Mouse (Mus musculus) ovary, postnatal 10 days (tissue): ENCODE measurements around the gene Map6.
"Not testable (repeated sequence)": the region's sequence is repeated elsewhere in the genome, so short reads cannot be mapped to it uniquely, and the experiment has no call there.

Experiments
- DNase-seq: peaks from one replicate; pipeline ENCODE4 v3.0.0; 2022; ENCODE audit warnings: low spot score

Map6 gene

DNA sequence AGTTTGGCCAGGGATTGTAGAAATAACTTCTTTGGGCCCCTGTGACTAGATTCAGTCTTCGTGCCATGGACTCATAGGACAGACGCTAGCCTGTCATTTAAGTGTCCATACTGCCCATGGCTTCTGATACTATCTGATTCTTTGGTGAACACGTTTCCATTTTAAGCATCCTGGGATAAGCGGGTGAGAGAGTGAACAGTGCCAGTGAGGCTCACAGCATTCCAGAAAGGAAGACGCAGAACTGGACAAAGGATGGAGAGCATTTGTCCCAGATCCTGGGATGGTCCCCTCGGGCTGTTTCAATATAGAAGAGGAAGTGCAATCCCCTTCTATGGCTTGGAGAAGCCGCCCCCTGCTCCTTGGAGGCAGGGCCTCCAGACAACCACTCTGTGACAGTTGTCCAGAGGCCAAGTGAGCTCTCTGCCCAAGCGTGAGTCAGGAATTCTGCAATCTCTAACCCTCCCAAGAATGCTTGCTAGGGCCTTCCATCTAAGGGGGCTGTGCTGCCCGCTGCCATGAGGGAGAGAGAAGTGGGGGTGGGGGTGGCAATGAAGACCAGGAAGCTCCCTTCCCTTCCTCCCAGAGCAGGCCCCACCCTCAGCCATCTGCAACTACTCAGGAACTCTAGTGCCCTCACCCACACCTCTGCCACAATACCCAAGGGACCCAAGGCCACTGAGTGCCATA is 89.1 kb downstream of the Map6 start:
- DNase-seq: no peak

DNA sequence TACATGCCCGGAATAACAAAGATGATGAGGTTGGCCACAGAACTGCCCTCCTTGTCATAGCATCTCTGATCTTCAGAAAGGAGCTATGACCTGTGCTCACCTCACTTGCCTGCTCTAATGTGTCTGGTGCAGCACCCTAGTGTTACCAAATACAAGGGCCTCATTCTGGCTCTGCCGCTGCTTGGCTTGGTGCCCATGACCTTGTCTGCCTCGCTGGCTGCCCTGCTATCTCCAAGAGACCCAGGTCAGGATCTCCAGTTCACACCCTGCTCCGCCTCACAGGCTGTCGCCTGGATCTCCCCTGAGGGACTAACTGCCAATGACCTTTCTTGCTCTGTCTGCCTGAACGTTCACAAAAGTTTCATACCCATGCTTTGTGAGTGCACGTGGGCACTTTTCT is 90.0 kb downstream of the Map6 start:
- no peak for DNase-seq

DNA sequence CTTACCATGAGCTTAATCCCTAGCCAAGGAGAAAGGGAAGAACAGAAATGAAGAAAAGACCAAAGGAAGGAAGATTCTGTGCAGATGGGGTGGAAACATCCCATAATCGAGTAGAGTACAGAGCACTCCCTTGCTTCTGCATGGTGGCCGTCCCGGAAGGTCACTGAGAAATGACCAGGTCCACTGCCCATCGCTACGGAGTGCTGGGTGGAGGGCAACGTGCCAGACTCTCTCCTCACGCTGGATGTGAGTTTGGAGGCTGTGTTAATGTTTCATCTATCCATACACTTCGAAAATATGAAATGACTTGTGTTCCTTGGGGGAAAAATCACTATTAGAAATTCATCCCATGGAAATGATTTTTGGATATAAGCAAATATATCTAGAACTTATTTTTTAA is 91.1 kb downstream of the Map6 start:
- no peak for DNase-seq

DNA sequence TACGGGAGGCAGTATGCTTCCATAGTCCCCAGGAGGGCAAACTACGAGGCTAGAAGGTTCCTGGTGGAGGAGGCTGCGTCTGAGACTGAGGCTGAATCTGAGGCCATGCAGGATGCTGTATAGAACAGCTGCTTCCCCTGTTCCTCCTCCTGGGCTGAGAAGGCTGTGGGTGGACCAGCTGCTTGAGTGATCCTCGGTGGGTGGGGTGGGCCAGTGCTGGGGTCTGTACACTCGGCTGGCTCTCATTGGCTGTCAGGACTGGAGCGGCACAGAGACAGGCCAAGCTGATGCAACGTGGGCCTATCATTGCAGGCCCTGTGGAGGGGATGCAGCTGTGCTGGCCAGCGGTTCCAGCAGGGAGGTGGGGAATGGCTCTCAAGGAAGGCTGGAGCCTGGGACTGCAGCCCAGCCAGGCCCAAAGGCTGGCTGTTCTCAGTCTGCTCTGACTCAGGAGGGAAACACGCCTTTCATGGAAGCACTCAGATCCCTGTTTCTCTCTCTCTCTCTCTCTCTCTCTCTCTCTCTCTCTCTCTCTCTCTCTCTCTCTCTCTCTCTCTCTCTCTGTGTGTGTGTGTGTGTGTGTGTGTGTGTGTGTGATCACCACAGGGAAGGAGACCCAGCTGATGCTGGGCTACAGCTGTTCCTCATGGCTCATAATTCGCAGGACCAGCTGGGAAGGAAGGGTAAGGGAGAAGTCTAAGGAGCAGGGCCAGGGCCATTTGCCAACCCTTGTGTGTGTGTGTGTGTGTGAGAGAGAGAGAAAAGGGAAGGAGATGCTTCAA is 93.0 kb downstream of the Map6 start:
- DNase-seq: peak; percentile 48

DNA sequence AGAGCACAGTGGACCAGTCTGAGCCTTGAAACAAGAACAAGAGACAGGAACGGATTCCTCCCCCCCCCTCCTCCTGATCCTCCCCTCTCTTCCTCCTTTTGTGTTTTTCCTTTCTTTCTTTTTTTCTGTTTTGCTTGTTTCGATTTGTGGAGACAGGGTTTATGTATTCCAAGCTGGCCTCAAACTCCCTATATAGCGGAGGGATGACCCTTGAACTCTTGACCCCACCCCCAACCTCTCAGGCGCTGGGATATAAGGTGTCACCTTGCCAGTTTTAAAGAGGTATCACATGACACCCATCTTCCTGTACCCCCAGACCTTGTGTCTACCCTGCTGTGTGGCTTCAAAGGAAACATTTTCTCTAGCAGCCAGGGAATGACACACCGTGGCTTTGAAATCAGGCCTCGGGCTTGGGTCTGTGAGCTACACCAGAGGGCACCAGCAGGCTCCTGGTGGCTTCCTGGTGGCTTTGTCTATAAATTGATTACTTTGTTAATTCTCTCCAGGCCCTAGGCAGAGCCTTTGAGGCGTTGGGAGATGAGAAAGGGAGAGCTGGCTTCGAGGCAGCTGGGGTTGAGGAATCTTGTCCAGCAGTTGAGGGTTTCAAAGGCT is 93.7 kb downstream of the Map6 start:
- no peak for DNase-seq

DNA sequence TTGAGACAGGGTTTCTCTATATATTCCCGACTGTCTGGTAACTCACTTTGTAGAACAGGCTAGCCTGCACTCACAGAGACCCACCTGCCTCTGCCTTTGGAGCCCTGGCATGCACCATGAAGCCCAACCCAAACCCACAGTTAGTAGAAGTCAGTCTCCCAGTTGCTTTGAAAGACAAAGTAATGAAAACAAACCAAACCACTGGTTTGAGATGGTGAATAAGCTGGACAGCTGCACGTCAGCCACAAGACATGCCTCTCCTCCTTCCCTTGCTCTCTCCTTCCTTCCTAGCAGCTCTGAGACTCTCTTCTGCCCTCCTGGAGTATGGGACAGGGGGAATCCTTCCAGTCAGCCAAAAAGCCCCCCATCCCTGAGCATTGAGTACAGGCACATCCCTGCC is 94.9 kb downstream of the Map6 start:
- no peak for DNase-seq

DNA sequence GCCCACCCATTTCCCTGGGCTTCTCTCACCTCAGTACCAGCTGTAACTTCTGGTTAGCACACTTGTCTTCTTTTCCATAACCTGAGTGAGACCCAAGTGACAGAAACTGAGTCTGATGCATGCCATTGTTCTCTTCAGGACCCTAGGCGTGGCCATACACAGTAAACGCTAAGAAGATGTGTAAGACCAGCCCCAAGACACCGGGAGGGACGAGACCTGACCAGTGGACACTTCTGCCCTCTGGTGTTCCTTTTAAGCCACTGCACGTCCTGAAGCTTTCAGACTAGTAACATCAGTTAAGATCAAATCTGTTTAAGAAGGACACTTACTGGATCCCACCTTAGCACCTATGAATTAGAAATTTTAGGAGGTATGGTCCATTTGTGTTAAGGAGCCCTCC is 97.8 kb downstream of the Map6 start:
- no peak for DNase-seq

DNA sequence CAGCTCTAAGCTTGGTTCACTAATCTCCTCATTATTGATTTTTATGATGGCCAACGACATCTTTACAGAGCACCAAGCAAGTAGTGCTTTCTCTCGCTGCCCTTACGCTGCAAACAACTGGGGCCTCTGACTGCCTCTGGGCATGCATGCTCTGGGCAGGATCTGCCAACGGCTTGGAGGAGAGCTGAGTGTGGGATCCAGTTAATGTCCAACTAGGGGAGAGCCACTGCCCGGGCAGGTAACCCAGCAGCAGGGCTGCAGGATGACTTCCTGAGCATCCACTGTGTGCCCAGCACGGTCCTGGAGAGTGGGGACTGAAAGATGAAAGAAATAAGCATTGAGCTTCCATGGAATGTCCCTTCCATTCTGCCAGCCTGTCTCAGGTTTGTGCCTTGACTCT is 99.5 kb downstream of the Map6 start:
- no peak for DNase-seq

DNA sequence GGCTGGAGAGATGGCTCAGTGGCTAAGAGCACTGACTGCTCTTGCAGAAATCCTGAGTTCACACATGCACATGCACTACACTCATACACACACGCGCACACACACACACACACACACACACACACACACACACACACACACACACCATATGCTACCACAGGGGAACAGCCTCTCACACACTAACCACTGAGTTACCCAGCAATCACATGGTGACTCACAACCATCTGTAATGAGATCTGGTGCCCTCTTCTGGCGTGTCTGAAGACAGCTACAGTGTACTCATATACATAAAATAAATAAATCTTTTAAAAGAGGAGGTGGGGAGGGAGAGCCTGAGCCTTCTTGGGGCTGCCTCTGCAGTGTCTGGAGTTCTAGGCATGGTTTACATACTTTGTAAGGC is 107.1 kb downstream of the Map6 start:
- not testable (repeated sequence) for DNase-seq

DNA sequence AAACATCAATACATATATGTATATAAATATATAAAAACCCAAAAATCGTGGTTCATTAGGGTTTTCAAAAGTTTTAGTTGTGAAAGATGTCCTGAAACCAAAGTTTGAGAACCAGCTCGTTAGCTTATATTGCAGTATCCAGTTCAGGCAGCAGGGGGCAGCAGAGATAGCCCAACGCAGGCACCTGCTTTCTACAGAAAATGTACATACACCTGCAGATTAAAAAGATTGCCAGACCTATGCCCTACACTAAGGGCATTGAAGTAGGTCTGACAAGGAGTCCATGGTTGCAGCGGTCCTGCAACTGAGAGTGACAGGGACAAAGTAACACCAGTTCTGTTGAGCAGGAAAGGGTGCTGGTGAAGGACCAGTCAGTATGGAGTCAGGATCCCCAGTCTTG is 108.2 kb downstream of the Map6 start:
- peak; percentile 67 for DNase-seq

DNA sequence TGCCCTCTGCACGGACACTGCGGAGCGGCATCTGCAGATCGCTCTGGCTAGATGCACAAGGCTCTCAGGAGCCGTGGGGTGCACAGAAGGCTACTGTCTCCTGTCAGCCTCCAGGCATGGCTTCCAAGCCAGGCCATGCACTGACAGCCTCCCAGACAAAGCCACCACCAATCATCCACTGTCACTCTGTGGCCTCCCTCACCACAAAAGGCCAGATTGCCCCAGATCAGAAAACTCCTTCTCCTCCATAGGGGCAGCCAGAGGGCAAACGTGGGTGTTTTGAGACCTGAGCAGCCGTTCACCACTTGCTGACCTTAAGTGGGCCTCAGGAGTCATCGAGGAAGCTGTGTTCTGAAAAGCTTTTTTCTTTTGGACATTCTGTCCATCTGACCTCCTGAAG is 111.6 kb downstream of the Map6 start:
- DNase-seq: no peak

DNA sequence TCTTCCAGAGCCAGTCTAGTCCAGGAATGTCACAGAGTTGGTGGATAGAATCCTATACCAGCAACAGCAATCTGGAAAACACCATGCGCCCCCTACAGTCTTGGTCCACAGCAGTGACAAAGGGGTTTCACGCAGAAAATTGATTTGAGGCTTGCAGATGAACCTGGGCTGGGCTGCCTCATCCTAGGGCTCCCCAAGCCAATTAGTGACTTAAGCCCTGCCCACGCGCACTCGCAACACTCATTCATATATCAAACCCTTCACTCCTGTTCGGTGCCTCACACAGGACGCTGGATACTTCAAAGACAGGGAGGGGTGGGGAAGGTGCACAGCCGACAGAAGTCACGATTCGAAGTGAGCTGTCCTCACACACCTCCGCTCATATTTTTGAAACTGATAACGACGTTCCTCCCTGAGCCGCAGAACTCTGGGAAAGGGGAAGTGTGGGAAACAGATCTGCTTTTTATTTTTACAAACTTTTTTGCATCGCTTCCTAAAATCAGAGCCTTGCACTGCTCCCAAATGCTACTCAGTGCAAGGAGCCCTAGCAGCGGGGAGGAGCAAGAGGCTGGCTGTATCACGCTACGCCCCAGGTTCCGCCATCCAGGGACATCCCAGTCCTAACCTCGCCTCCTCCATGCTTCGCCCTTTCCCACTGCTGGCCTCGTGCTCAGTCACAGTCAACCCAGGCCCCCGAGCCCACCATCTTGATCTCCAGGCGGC is 113.4 kb downstream of the Map6 start:
- no peak for DNase-seq

DNA sequence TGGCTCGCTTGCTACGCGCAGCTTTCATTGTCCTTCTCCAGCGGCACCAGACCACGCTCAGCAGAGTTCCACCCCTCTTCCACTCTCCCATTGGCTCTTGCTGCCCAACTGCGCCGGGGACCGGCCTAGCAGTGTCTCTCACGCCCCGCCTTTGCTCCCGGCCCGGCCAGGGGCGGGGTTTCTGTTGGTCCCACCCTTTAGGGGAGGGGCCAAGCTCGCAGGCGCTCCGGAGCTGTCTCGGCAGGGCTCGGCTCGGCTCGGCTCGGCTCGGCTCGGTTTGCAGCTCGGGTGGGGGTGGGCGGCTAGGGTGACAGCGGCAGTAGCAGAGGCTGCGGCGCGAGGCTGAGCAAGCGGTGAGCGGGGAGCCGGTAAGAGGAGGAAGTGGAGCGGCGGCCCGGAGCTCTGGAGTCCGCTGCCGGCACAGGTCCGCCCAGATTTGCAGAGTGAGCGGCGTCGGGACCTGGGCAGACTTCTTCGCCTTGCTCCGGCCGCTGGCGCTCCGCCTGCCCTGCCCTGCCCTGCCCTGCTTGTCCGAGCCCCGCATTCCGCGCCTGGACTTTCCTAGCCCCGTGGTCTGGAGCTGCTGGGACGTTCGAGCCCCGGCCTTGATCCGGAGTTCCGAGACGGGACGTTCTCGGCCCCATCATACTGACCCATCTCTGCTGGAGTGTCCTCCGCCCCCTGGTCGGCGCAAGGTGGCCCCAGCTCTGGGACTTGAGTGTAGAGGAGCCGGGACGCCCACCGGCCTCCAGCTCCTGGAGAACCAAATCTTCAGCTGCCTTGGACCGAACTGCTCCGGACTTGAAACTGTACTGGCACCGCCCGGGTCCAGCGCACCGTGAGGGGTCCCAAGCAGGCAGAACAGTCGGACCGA is 114.2 kb downstream of the Map6 start, which contains the start of gene Gdpd5:
Gdpd5 (plus strand) TSS at position 201 of the 874 bp plus-strand sequence.
- peak; percentile 99 for DNase-seq

DNA sequence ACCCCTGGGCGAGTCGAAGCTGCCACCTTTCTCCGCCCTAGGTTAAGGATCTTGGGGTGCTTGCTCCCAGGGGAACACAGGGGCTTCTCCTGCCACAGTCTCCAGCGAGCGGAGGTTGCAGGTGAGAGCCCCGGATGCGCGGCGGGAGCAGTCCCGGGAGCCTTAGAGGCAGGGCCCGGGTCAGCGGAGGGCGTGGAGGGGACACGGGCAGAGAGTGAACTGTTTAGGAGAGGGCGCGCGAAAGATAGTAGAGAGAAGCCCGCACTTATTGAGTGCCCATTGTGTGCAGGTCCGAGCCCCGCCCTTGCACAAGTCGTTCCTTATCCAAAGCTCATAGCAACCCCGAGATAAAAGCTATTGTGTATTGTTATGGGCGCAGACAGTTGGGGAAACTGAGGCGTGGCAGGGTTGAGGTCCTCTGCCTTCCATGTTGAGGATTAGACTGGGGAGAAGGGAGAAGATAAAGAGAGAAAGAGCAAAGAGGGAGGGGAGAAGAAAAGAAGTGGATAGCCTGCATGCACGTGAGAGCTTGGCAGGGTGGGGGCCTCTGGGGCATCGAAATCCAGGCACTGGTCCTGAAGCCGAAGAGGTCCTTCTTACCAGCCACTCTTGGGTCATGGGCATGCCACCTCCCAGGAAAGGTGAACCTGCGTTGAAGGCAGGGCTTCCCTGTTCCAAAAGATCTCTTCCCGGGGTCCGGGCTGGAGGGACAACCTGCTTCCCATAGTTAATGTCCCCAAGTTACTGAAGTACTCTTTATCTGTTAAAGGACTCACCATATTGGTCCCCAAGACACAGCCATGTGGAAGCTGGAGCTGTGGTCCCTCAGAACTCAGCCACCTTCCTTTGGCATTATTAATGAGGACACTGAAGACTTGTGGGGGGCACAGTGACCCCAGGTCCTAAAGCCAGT is 115.1 kb downstream of the Map6 start:
- no peak for DNase-seq

DNA sequence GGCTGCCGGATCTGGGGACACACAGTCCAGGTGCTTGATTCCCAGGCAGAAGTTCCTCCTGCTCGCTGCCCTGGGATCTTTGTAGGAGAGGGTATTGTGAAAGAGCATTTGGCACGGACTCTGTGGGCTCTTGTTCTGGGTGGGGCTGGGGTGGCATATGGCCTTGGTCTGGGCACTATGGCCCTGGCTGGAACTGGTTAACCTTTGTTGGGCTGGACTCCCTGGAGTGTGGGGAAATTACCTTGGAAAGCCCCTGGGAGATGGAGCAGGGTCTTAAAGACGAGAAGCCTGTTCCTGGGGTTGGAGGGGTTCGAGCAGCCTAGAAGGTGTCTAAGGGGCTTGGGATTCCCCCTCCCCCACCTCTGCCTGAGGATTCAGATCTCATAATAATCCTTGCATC is 116.0 kb downstream of the Map6 start:
- DNase-seq: no peak

DNA sequence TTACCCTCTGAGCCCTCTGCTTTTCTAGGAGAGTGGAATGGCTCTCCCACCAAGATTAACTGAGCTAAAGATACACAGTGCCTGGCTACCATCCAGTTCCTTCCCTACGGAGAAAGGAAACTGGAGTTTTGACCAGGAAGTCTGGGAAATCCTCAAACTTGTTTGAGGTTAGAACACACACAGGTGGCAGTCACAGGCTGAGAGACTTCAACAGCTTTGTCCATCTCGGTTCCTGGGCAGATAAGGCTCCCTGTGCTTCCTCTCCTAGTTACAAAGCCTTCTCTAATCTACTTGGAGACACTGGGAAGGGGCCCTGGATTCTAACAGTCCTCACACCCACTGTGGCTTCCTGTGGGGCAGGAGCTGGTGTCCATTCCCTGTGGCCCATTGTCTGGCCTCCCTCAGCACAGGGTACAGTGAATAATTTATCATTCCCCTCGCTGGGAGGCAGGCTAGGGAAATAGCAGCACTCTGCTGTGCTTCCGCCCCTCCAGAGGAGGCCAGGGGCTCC is 116.9 kb downstream of the Map6 start:
- no peak for DNase-seq

DNA sequence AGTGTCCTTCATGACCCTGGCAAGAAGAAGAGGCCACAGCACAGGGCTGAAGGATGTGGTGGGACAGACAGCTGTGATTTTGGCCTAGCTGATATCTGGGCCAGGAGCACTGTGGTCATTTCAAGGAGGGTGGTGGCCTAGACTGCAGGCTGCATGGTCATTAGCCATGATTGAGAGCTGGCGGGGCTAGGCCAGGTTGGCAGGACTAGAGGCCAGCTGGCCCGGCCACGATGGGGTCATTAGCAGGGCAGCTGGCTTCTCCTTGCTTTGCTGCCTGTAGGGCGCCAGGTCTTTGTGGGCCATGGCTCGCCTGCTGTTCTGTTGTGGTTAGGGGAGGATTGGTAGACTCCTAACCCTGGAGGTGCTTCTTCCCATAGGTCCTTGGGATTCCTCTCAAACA is 118.8 kb downstream of the Map6 start:
- no peak for DNase-seq
